Mouse (Mus musculus): Measurements from ENCODE around the gene Ythdf2.

Gene Ythdf2

DNA sequence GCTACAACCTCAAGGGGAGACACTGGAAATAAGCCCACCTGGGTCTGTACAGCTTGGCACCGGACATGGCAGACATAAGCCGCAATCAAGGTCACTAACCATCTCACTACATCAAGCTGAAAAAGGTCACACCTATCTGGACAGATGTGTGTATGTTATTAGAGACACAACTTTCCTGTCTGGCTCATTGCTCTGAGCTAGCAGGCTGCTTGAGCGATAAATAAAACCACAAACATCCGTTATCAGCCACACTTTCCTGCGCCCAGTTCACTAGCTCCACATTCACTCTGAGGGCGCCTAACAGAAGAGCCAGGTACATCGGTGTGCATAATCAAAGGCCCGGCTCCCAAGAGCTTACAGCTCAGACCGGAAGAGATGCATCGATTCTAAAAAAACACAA lies 67.0 kb downstream of the Ythdf2 start:
- DNase-seq, result no peak

DNA sequence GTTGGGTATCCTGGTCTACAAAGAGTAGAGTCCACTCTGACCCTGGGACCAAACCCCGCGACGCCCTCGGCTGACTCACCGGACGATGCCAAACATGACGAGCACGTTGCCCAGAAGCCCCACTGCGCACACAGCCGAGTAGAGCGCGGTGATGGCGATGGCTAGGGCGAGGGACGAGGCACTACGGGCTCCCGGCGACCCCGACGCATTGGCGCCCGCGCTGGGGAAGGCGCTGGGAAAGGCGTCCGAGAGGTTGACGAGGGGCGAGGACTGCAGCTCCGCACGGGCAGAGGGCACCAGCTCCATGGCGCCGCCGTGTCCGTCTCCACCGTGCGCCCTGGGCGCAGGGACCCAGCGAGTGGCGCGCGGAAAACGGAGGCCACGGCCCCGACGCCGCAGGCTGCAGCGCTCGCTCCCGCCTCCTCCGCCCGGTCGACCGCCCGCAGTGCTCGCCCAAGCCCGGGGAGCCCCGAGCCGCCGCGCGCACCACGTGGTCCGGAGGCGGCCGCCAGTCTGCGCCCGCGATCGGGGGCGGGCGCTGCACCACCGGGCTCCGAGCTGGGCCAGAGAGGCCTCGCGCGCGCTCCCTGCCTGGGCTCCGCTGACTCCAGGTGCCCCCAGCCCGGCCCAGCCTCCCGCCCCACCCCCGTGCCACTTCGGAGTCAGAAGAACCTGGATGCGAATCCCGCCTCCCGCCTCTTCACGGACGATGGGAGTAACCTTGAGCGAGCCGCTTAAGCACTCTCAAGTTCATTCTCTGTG lies 67.8 kb downstream of the Ythdf2 start, which contains the start of gene Oprd1:
Oprd1 (minus strand) TSS at position 407 of the 762 bp plus-strand sequence.
- DNase-seq, result no peak

DNA sequence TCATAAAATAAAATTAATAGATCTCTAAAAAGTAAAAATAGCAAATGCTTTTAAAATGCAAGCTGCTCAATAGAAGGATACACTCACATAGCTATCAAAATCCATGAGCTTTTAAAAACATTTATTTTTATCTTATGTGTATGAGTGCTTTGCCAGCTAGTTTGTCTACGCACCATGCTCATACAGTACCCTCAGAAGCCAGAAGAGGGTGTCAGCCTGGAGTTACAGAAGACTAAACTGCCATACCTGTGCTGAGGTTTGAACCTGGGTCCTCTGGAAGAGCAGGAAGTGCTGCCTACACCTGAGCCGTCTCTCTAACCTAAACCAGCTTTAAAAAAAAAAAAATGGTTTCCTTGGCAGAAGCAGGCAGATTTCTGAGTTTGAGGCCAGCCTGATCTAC lies 73.5 kb downstream of the Ythdf2 start:
- no peak for DNase-seq

GRCm38 (mm10) chr4:132137013-132137412 lies 75.1 kb downstream of the Ythdf2 start:
- DNase-seq, result no peak

All from lung, adult 18-20 months (tissue).